Mouse (Mus musculus) thymus, adult 18-20 months (tissue): ENCODE measurements at regions not wholly inside any gene's neighbourhood (a gene's known extent, or its start where the extent isn't known, plus 50 kb on each side); places are given as distances from the start of the nearest gene placed in this dataset.

ENCODE experiments used
- DNase-seq, 2 experiments: peaks; one replicate each; pipeline ENCODE4 v3.0.0; 2022; ENCODE audit warnings: mixed read lengths in 2 of 2

DNA sequence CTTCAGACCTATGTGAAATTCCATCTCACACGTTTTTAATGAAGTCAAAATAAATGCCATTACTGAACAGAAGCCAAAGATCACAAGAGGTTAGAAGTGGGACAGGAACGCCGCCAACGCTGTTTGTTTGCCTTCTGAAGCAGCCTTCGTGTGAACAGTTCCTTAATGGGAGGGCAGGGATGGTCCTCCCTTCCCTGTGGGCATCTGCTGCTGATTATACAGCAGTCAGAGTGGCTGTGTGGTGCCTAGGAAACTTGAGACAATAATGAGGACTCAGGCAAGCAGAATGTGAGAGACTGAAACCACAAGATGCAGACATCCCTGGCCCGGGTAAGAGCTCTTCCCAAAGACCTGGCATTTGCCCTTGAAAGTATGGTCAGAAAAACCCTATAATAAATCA is 164.3 kb downstream of the Cxcl12 start:
- no peak for DNase-seq

GRCm38 (mm10) chr6:117342123-117342522 is 173.8 kb downstream of the Cxcl12 start:
- DNase-seq: no peak

DNA sequence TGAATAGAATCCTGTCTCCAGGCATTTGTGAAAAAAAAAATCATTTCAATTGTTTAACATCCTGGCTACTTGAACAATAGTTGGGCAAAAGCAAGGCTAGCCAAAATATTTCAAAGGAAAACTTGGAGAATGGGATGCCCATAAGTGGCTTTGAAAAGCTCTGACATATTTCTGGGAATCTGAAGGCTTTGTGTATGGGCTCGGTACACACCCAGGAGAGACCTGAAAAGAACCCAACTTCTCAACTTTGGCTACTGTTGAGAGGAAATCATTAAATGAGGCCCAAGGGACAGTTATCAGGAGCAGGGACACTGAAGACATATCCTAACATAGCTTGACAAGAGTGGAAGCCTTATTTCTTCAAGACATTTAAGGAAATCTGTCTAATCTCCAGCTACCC is 179.0 kb downstream of the Cxcl12 start:
- no peak for DNase-seq

DNA sequence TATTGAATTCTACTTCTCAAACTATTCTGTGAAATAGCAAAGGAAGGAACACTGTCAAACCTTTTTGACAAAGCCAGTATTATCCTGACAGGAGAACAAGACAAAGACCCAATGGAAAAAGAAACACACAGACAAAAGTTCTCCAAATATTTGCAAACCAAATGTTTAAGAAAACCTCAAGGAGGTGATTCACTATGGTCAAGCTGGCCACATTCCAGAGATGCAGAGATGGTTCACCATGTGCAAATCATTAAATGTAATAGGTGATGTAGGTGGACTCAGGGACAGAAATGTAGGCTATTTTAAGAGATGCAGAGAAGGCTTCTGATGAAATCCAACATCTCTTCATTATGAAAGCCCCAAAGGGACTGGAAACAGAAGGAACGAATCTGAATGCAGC is 183.5 kb downstream of the Cxcl12 start:
- DNase-seq: no peak

GRCm38 (mm10) chr6:117353091-117353490 is 184.8 kb downstream of the Cxcl12 start:
- DNase-seq: no peak

DNA sequence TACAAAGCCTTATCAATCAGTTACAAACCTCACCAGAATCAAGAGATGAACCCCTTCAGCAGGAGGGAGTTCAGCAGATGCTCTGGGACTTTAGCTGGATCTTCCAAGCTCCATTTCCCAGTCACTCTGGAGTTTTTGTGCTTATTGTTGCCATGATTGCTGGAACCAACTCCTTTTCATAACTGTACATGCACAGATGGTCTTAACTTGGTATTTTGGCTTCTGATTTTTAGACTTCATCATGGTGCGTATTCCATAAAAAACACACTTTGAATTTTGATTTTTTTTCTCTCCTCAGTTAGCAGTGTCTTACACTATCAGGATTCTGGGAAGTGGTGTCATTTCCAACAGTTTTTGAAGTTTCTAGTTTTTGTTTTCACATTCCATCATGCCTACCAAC is 187.8 kb downstream of the Cxcl12 start:
- DNase-seq: no peak

DNA sequence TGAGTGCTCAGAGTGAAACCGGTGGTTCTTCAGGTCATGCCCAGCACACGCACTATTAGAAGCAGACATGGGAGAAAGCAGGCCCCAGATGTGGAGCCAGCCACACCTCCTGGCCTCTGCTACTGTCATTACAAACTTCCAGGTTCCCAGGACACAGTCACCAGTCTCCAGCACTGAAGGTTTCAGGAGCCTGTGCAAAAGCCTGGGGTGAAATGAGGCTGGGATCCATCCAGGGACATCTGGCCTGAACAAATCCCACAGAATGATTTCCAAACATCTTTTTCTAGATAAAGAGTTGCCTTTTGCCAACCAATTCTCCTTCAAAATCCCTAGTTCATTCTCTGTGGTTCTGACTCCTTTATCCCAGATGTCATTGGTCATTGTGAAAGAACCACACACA is 191.1 kb downstream of the Cxcl12 start:
- no peak for DNase-seq

DNA sequence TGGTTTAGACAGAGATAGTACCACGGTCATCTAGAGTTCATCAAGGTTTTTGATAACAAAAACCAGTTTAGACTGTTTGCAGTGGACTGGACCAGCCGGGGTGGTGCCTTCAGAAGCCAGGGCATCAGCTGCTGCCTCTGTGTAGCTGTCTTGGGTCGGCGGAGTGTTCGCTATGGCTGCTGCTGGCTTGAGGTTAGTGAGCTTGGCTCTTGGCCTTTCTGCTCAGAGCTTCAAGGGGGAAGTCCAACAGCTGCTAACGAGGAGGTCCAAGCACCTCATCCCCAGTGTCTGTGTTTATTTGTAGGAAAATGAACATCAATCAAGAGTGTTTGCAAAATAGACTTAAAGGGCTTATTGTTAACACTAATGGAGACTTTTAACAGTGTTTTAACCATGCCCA is 198.2 kb downstream of the Cxcl12 start:
- no peak for DNase-seq

DNA sequence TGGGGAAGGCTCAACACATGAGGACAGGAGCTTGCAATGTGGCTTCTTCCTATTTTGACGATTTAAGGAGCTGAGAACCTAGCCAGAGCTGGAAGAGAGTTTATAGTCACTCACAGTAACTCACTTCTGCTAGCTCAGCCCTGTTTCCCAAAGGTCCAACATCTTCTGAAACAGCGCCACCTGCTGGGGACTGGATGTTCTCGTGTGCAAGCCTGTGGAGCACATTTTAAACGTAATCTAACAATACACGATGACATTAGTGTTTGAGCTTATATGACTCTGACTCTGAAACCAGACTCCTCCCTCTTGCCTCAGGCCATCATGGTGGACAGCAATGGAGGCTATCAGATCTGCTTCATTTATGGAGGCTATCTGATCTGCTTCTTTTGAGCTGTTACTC is 207.7 kb downstream of the Cxcl12 start:
- no peak for DNase-seq

- no peak for DNase-seq
Measured at GRCm38 (mm10) chr6:117379904-117380303, 211.6 kb downstream of the Cxcl12 start.

GRCm38 (mm10) chr6:117390233-117390848 is 222.0 kb downstream of the Cxcl12 start:
- DNase-seq: no peak

- no peak for DNase-seq
Measured at GRCm38 (mm10) chr6:117393480-117393879, 225.1 kb downstream of the Cxcl12 start.

DNA sequence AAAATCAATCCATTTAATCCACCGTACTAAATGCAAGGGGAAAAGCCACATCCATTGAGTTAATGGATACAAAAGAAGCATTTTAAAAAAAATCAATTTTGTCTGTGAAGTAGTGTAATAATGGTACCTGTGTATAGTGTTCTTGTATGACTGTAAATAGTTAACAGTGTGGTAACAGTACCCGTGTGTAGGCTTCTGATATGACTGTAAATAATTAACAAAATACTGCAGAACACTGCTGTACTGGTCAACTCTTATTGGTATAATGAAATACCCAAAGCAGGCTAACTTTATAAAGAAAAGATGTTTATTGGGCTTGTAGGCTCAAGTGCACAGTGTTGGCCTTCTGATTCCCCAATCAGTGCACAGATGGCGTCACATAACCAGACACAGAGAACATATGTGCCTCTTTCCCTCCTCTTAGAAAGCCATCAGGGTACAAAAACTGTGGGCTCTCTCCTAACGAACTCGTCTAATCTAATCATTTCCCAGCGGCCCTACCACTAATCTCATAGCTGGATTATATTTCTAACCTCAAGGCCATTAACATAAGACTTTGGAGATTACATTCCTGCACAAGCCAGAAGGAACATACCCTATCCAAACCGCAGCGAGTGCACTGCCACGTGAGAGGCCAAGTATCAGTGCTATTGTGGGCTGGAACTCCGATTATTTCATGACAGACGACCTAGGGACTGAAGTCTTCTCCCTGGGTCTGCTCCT is 237.4 kb downstream of the Cxcl12 start:
- DNase-seq: no peak

GRCm38 (mm10) chr6:117406312-117406595 is 237.9 kb downstream of the Cxcl12 start:
- DNase-seq: no peak

- no peak for DNase-seq
Measured at GRCm38 (mm10) chr6:117406757-117407156, 238.4 kb downstream of the Cxcl12 start.

- DNase-seq: no peak
Measured at GRCm38 (mm10) chr6:117407206-117407858, 239.0 kb downstream of the Cxcl12 start.

DNA sequence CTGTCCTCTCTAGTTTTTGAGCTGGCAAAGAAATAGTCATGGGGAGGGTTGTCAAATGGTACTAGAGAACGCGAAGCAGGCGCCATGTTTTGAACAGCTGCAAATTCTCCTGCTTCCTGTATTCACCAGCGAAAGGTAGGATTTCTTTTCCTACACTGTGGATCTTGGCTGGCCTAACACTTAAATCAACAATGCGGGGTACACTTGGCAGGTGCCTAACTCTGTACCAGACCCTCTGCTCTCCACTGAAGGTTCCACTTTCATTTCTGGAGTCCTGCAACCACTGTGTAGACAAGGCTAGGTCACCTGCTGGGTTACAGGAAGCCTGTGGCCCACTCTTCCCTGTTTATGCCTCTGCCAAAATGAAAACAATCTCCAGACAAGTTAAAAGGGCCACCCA is 239.6 kb downstream of the Cxcl12 start:
- DNase-seq: no peak

DNA sequence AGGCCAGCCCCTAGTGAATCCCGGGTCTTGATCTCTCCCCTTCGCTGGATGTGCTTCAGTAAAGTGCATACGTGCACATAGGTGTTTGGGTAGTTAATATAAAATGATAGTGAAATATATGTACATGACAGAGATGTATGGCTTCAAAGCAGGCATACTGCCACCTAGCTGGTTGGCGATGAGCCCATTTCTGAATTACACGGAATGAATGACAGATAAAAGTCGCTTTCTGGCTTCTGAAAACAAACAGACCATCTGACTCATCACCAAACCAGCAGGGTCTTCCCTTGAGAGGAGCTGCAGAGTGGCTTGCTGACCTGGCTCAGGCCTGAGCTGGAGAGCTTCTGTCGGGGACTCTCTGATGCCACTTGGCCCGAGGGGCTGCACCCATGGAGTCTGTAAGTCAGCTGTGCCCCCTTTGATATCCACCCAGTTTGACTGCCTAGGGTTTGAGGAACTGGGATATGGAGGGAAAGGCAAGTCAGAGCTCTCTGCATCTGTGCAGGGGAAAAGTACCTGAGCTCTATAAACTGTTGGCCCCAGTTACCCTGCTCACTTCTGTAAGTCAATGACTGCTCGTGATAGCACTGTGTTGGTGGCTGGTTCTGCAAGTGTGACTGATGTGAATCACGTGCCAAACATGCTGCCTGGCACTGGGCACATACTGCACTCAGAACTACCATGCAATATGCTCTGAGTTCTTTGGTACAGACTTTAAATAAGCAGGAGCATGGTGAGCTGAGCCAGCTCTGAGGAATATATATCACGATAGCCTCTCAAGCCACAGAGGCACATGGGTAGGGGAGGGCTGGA is 240.8 kb downstream of the Cxcl12 start:
- no peak for DNase-seq

GRCm38 (mm10) chr6:117414926-117415325 is 246.6 kb downstream of the Cxcl12 start:
- no peak for DNase-seq

- no peak for DNase-seq
Measured at GRCm38 (mm10) chr6:117415901-117416300, 247.6 kb downstream of the Cxcl12 start.

DNA sequence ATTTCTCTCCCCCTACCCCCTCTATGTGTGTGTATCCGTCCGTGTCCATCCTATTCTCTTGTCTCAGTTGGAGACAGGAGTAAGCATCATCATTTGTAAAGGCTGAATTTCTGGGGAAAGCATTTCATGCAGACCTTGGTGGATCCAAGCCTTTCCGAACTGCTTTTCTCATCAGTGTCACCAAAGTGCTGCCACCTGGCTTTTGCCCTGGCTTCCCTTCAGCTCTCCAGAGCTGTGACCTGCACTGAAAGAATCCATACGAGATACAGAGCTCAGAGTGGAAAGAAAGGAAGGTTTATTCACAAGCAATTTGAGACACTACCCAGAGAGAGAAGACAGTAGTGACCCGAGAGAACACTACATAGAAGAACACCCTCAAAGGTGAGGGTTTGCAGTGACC is 248.1 kb downstream of the Cxcl12 start:
- no peak for DNase-seq

DNA sequence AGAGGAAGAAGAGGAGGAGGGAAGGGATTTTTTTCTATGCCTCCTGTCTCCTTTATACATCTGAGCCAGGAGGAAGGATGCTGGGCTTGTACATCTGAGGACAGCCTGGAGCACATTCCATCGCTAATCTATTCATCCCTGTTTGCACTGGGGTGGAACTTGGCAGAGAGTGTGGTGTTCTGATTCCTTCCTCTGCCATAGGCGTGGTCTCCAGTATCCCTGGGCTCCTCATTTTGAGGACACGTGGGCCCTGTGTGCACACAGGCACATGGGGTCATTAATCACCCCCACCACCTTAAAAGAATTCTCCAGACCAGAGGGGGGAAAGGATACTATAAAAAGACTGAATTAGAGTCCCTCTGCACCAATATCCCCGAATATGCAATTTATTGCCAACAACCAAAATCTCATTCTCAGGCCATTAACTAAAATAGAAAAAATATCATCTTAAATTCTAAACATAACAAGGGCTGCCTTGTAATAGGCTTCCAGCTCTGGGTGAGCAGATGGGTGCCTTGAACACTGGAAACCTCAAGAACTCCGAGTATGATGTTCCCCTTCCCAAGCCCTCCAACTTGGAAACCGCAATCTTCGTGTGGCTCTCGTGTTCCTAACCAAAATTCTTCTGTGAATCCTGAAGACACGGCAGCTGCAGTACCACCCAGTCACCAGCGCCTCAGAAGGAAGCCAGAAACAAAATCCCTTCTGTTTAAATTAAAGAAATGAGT is 254.7 kb downstream of the Cxcl12 start:
- DNase-seq: no peak

GRCm38 (mm10) chr6:117426363-117426762 is 258.0 kb downstream of the Cxcl12 start:
- DNase-seq: no peak
